Mouse (Mus musculus) embryonic fibroblast, embryonic 13.5 days (primary cell): ENCODE results near the gene Masp2. TPM values are rescaled to one million over a fixed set of nuclear protein-coding genes. Genes with fewer than 3 reads are reported as not detected.
A peak's percentile ranks its signal among the peaks of the same experiment; 100 is the strongest.

Experiments
- H3K27ac ChIP-seq: 2 replicates; pipeline ENCODE4 v1.5.1; 2012; ENCODE audit warnings: low read length, control low read depth, inconsistent platforms; ENCODE audit not compliant: insufficient read depth
- H3K4me1 ChIP-seq: 2 replicates; pipeline ENCODE4 v1.6.1; 2011; ENCODE audit warnings: low read length; ENCODE audit not compliant: control insufficient read depth, insufficient read depth
- H3K4me3 ChIP-seq: 2 replicates; pipeline ENCODE4 v1.5.1; 2011; ENCODE audit warnings: mild to moderate bottlenecking, control low read depth, low read length; ENCODE audit not compliant: insufficient read depth
- CTCF ChIP-seq: IDR thresholded peaks from 2 replicates; pipeline ENCODE4 v1.5.1; 2011; ENCODE audit warnings: mild to moderate bottlenecking, control low read depth, low read length, moderate library complexity, borderline replicate concordance; ENCODE audit not compliant: insufficient read depth
- POLR2A ChIP-seq: IDR thresholded peaks from 2 replicates; pipeline ENCODE4 v1.6.1; 2011; ENCODE audit warnings: low read depth, mild to moderate bottlenecking, control low read depth, low read length, moderate library complexity
- polyA plus RNA-seq: library from polyadenylated mRNA; stranded (reverse); fragments of >200 nt; gene quantifications from 2 replicates; pipeline ENCODE4 v1.2.4, GENCODE M21; 2011; ENCODE audit warnings: low read depth; ENCODE audit not compliant: missing spikeins, insufficient read length

Masp2 gene
- polyA plus RNA-seq, 1 experiment: not detected

- no peak overlapping the region for H3K4me3 ChIP-seq
- TF ChIP-seq CTCF: peak; percentile 51; the same call in 1 of the 2 replicates
- TF ChIP-seq POLR2A: no peak
- H3K4me1 ChIP-seq: no peaks in the 10 kb centered on the region
- no peak overlapping the region for H3K27ac ChIP-seq
These were observed 41.8 kb downstream of the Masp2 start for GRCm38 (mm10) chr4:148644157-148644511.

GRCm38 (mm10) chr4:148644926-148645325 is 42.6 kb downstream of the Masp2 start:
- Histone ChIP-seq H3K27ac (no peak overlapping the region), H3K4me1 (no peaks in the 10 kb centered on the region), H3K4me3 (no peak overlapping the region)
- TF ChIP-seq POLR2A: no peak
- TF ChIP-seq CTCF: no peak

GRCm38 (mm10) chr4:148646616-148647015 is 44.3 kb downstream of the Masp2 start:
- no peaks in the 10 kb centered on the region for H3K4me1 ChIP-seq
- no peak for TF ChIP-seq CTCF
- H3K4me3 ChIP-seq: no peak overlapping the region
- H3K27ac ChIP-seq: no peak overlapping the region

- no peaks in the 10 kb centered on the region for H3K4me1 ChIP-seq
- TF ChIP-seq CTCF (no peak), POLR2A (no peak)
- H3K27ac ChIP-seq: no peak overlapping the region
- no peak overlapping the region for H3K4me3 ChIP-seq
These were observed 47.0 kb downstream of the Masp2 start for GRCm38 (mm10) chr4:148649309-148649708.

GRCm38 (mm10) chr4:148651045-148651444 is 48.7 kb downstream of the Masp2 start:
- TF ChIP-seq POLR2A (no peak), CTCF (no peak)

GRCm38 (mm10) chr4:148654701-148655398 is 52.5 kb downstream of the Masp2 start:
- TF ChIP-seq POLR2A (no peak), CTCF (peak; percentile 33; the same call in 1 of the 2 replicates)
- Histone ChIP-seq H3K4me3 (no peak overlapping the region), H3K4me1 (no peaks in the 10 kb centered on the region)

More at GRCm38 (mm10) chr4:148651045-148651444, 48.7 kb downstream of the Masp2 start:
- H3K4me1 ChIP-seq: no peaks in the 10 kb centered on the region
- no peak overlapping the region for H3K27ac ChIP-seq
- no peak overlapping the region for H3K4me3 ChIP-seq

GRCm38 (mm10) chr4:148656691-148657258 is 54.4 kb downstream of the Masp2 start:
- no peaks in the 10 kb centered on the region for H3K4me1 ChIP-seq
- no peak overlapping the region for H3K27ac ChIP-seq
- H3K4me3 ChIP-seq: no peak overlapping the region
- no peak for TF ChIP-seq CTCF
- no peak for TF ChIP-seq POLR2A

More at GRCm38 (mm10) chr4:148654701-148655398, 52.5 kb downstream of the Masp2 start:
- no peak overlapping the region for H3K27ac ChIP-seq

GRCm38 (mm10) chr4:148657776-148658175 is 55.4 kb downstream of the Masp2 start:
- H3K4me3 ChIP-seq: no peak overlapping the region
- no peak overlapping the region for H3K27ac ChIP-seq
- no peaks in the 10 kb centered on the region for H3K4me1 ChIP-seq
- TF ChIP-seq CTCF (no peak), POLR2A (no peak)

GRCm38 (mm10) chr4:148660174-148660573 is 57.8 kb downstream of the Masp2 start:
- Histone ChIP-seq H3K27ac (no peak overlapping the region), H3K4me1 (no peaks in the 10 kb centered on the region), H3K4me3 (no peak overlapping the region)
- TF ChIP-seq CTCF (no peak), POLR2A (no peak)

GRCm38 (mm10) chr4:148662168-148662965 is 60.0 kb downstream of the Masp2 start:
- TF ChIP-seq POLR2A: no peak
- TF ChIP-seq CTCF: peak; percentile 33; the same call in 1 of the 2 replicates
- no peak overlapping the region for H3K27ac ChIP-seq

More at GRCm38 (mm10) chr4:148662168-148662965, 60.0 kb downstream of the Masp2 start:
- Histone ChIP-seq H3K4me1 (no peaks in the 10 kb centered on the region), H3K4me3 (no peak overlapping the region)
